Mouse (Mus musculus): ENCODE data around the gene Ppp1r14a. TPM values are rescaled to one million over a fixed set of nuclear protein-coding genes. Genes with fewer than 3 reads are reported as not detected.

Gene Ppp1r14a
- polyA plus RNA-seq, 1 experiment, result 44.7 TPM

GRCm38 (mm10) chr7:29335841-29336671 is 46.9 kb downstream of the Ppp1r14a start:
- no peak for TF ChIP-seq POLR2A (IDR thresholded peaks at IDR 0.05; ENCODE audit: extremely low read depth, insufficient read depth, low read length)
- 0 out of 2 replicates have a peak, but pooled peaks cover 1% of the 10 kb centered on the region for H3K4me1 ChIP-seq (ENCODE audit: control insufficient read depth, insufficient read depth, low read length)
- no peak overlapping the region for H3K4me3 ChIP-seq (ENCODE audit: insufficient read depth, low read length)
- H3K27ac ChIP-seq (ENCODE audit: insufficient read depth, low read length), result no peak overlapping the region

GRCm38 (mm10) chr7:29336795-29337319 is 47.7 kb downstream of the Ppp1r14a start:
- TF ChIP-seq POLR2A (IDR thresholded peaks at IDR 0.05; ENCODE audit: extremely low read depth, insufficient read depth, low read length), result no peak
- TF ChIP-seq CTCF (IDR thresholded peaks at IDR 0.05; ENCODE audit: extremely low read depth, insufficient read depth, low read length), result no peak
- no peak overlapping the region for H3K4me3 ChIP-seq (ENCODE audit: insufficient read depth, low read length)
- no peak overlapping the region; the same call in 1 of the 2 replicates for H3K27ac ChIP-seq (ENCODE audit: insufficient read depth, low read length)
- H3K4me1 ChIP-seq (ENCODE audit: control insufficient read depth, insufficient read depth, low read length), result peaks cover 4% of the 10 kb centered on the region

GRCm38 (mm10) chr7:29337766-29338165 is 48.7 kb downstream of the Ppp1r14a start:
- Histone ChIP-seq H3K27ac (ENCODE audit: insufficient read depth, low read length) (no peak overlapping the region), H3K4me1 (ENCODE audit: control insufficient read depth, insufficient read depth, low read length) (peaks cover 4% of the 10 kb centered on the region), H3K4me3 (ENCODE audit: insufficient read depth, low read length) (no peak overlapping the region)
- no peak for TF ChIP-seq CTCF (IDR thresholded peaks at IDR 0.05; ENCODE audit: extremely low read depth, insufficient read depth, low read length)
- TF ChIP-seq POLR2A (IDR thresholded peaks at IDR 0.05; ENCODE audit: extremely low read depth, insufficient read depth, low read length), result no peak

GRCm38 (mm10) chr7:29338351-29338919 is 49.3 kb downstream of the Ppp1r14a start:
- Histone ChIP-seq H3K4me3 (ENCODE audit: insufficient read depth, low read length) (no peak overlapping the region), H3K4me1 (ENCODE audit: control insufficient read depth, insufficient read depth, low read length) (peaks cover 4% of the 10 kb centered on the region), H3K27ac (ENCODE audit: insufficient read depth, low read length) (no peak overlapping the region)
- no peak for TF ChIP-seq POLR2A (IDR thresholded peaks at IDR 0.05; ENCODE audit: extremely low read depth, insufficient read depth, low read length)
- TF ChIP-seq CTCF (IDR thresholded peaks at IDR 0.05; ENCODE audit: extremely low read depth, insufficient read depth, low read length), result no peak

- no peak overlapping the region for H3K4me3 ChIP-seq (ENCODE audit: insufficient read depth, low read length)
- no peak overlapping the region for H3K27ac ChIP-seq (ENCODE audit: insufficient read depth, low read length)
- H3K4me1 ChIP-seq (ENCODE audit: control insufficient read depth, insufficient read depth, low read length), result peaks cover 4% of the 10 kb centered on the region
- TF ChIP-seq POLR2A (IDR thresholded peaks at IDR 0.05; ENCODE audit: extremely low read depth, insufficient read depth, low read length), result no peak
- no peak for TF ChIP-seq CTCF (IDR thresholded peaks at IDR 0.05; ENCODE audit: extremely low read depth, insufficient read depth, low read length)
These were observed 50.0 kb downstream of the Ppp1r14a start for GRCm38 (mm10) chr7:29338984-29339679.

- no peak overlapping the region for H3K4me3 ChIP-seq (ENCODE audit: insufficient read depth, low read length)
- H3K27ac ChIP-seq (ENCODE audit: insufficient read depth, low read length), result no peak overlapping the region
- no peak for TF ChIP-seq POLR2A (IDR thresholded peaks at IDR 0.05; ENCODE audit: extremely low read depth, insufficient read depth, low read length)
- TF ChIP-seq CTCF (IDR thresholded peaks at IDR 0.05; ENCODE audit: extremely low read depth, insufficient read depth, low read length), result no peak
- peaks cover 4% of the 10 kb centered on the region for H3K4me1 ChIP-seq (ENCODE audit: control insufficient read depth, insufficient read depth, low read length)
These were observed 51.1 kb downstream of the Ppp1r14a start for GRCm38 (mm10) chr7:29340247-29340646.

- no peak overlapping the region for H3K4me3 ChIP-seq (ENCODE audit: insufficient read depth, low read length)
- no peak for TF ChIP-seq POLR2A (IDR thresholded peaks at IDR 0.05; ENCODE audit: extremely low read depth, insufficient read depth, low read length)
- no peak for TF ChIP-seq CTCF (IDR thresholded peaks at IDR 0.05; ENCODE audit: extremely low read depth, insufficient read depth, low read length)
- H3K4me1 ChIP-seq (ENCODE audit: control insufficient read depth, insufficient read depth, low read length), result peaks cover 5% of the 10 kb centered on the region
- no peak overlapping the region for H3K27ac ChIP-seq (ENCODE audit: insufficient read depth, low read length)
These were observed 51.7 kb downstream of the Ppp1r14a start for GRCm38 (mm10) chr7:29340838-29341237.

GRCm38 (mm10) chr7:29341722-29342121 is 52.6 kb downstream of the Ppp1r14a start:
- Histone ChIP-seq H3K27ac (ENCODE audit: insufficient read depth, low read length) (no peak overlapping the region), H3K4me3 (ENCODE audit: insufficient read depth, low read length) (no peak overlapping the region), H3K4me1 (ENCODE audit: control insufficient read depth, insufficient read depth, low read length) (peaks cover 9% of the 10 kb centered on the region)
- TF ChIP-seq POLR2A (IDR thresholded peaks at IDR 0.05; ENCODE audit: extremely low read depth, insufficient read depth, low read length), result 0 out of 2 replicates have a peak, but pooled peaks have one; percentile 17
- TF ChIP-seq CTCF (IDR thresholded peaks at IDR 0.05; ENCODE audit: extremely low read depth, insufficient read depth, low read length), result no peak

- TF ChIP-seq POLR2A (IDR thresholded peaks at IDR 0.05; ENCODE audit: extremely low read depth, insufficient read depth, low read length), result no peak
- no peak for TF ChIP-seq CTCF (IDR thresholded peaks at IDR 0.05; ENCODE audit: extremely low read depth, insufficient read depth, low read length)
- H3K4me1 ChIP-seq (ENCODE audit: control insufficient read depth, insufficient read depth, low read length), result peaks cover 8% of the 10 kb centered on the region
- no peak overlapping the region for H3K27ac ChIP-seq (ENCODE audit: insufficient read depth, low read length)
- H3K4me3 ChIP-seq (ENCODE audit: insufficient read depth, low read length), result no peak overlapping the region
These were observed 53.5 kb downstream of the Ppp1r14a start for GRCm38 (mm10) chr7:29342489-29343092.

Other genes starting within 250 kb of the Ppp1r14a start
- gene Ryr1, start 164.1 kb upstream of the Ppp1r14a start, polyA plus RNA-seq (2012; rRNA removed), result 7.2 and 7.7 TPM in 2 replicates
- gene Rasgrp4, start 154.5 kb upstream of the Ppp1r14a start, polyA plus RNA-seq (2012; rRNA removed), result 1.5 and 1.6 TPM in 2 replicates
- 62.3 and 66.1 TPM in 2 replicates for gene Fam98c, start 133.1 kb upstream of the Ppp1r14a start, polyA plus RNA-seq (2012; rRNA removed)
- gene Ggn, start 119.1 kb upstream of the Ppp1r14a start, polyA plus RNA-seq (2012; rRNA removed), result 0.52 and 0.72 TPM in 2 replicates
- 39.6 and 40.7 TPM in 2 replicates for gene Spred3, start 118.9 kb upstream of the Ppp1r14a start, polyA plus RNA-seq (2012; rRNA removed)
- gene Psmd8, start 108.6 kb upstream of the Ppp1r14a start, polyA plus RNA-seq (2012; rRNA removed), result 195 and 198 TPM in 2 replicates
- gene Catsperg1, start 75.3 kb upstream of the Ppp1r14a start, polyA plus RNA-seq (2012; rRNA removed), result 2.3 and 4.2 TPM in 2 replicates
- gene Kcnk6, start 56.8 kb upstream of the Ppp1r14a start, polyA plus RNA-seq (2012; rRNA removed), result 3.1 and 3.8 TPM in 2 replicates
- 69.1 and 71.7 TPM in 2 replicates for gene Yif1b, start 51.0 kb upstream of the Ppp1r14a start, polyA plus RNA-seq (2012; rRNA removed)
- gene 2200002D01Rik, start 40.8 kb upstream of the Ppp1r14a start, polyA plus RNA-seq (2012; rRNA removed), result 0.10 and 0.47 TPM in 2 replicates
- gene Spint2, start 7.4 kb upstream of the Ppp1r14a start, polyA plus RNA-seq (2012; rRNA removed), result 25.9 and 27.4 TPM in 2 replicates
- gene Dpf1, start 14.6 kb downstream of the Ppp1r14a start, polyA plus RNA-seq (2012; rRNA removed), result 59.6 and 65.1 TPM in 2 replicates
- 35.4 and 41.9 TPM in 2 replicates for gene Sipa1l3, start 229.3 kb downstream of the Ppp1r14a start, polyA plus RNA-seq (2012; rRNA removed)

All from cortical plate, adult 2 months (tissue).